In the genomic region with DNA sequence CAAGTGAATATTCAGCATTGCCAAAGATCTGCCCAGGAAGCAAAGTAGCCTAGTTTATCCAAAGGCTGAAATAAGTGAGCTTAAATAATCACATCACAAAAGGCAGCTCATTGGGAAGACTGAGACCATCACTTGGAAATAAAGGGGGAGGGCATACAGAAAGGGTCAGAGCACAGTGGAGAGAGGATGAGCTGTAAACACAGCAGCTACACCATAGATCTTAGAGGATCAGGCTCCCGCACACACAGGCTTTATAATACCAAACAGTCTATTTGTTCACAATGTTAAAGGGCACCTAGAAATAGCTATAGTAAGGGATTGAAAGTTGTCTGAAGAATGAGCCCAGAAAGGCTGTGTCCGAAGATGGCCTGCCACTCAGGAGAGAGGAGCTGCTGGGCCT, we compare ENCODE assay signal across 8 mouse cellular contexts. TPM values are rescaled to one million over a fixed set of nuclear protein-coding genes. Genes with fewer than 3 reads are reported as not detected.
DNase-seq lines count a peak whose midpoint lies in the region; ATAC-seq and TF ChIP-seq lines count a peak whose summit lies in the region.

No protein-coding gene starts in this region.

- no peaks in the 10 kb centered on the region for H3K36me3 ChIP-seq in heart, postnatal 0 days (replicated peaks; ENCODE audit: control insufficient read depth, insufficient read depth, low read length)
- H3K36me3 ChIP-seq in hindbrain, embryonic 11.5 days (ENCODE audit: control insufficient read depth, insufficient read depth, low read length), result no peaks in the 10 kb centered on the region
- no peaks in the 10 kb centered on the region for H3K36me3 ChIP-seq in midbrain, embryonic 11.5 days (ENCODE audit: control insufficient read depth, insufficient read depth, low read length)

- peaks cover 3% of the 10 kb centered on the region; the same call in 1 of the 2 replicates for H3K4me1 ChIP-seq in heart, postnatal 0 days (ENCODE audit: control insufficient read depth, insufficient read depth)
- H3K4me1 ChIP-seq in hindbrain, embryonic 11.5 days (replicated peaks; ENCODE audit: control insufficient read depth, insufficient read depth, low read length), result 0 out of 2 replicates have a peak, but pooled peaks cover 3% of the 10 kb centered on the region
- peaks cover 7% of the 10 kb centered on the region for H3K4me1 ChIP-seq in midbrain, embryonic 11.5 days (ENCODE audit: control insufficient read depth, insufficient read depth, low read length)

- H3K9ac ChIP-seq in heart, postnatal 0 days (replicated peaks; ENCODE audit: low read depth, low read length), result peak overlapping the region; percentile 72
- peak overlapping the region; percentile 75 for H3K9ac ChIP-seq in hindbrain, embryonic 11.5 days (ENCODE audit: low read depth, low read length)
- H3K9ac ChIP-seq in midbrain, embryonic 11.5 days (ENCODE audit: low read length), result peak overlapping the region; percentile 80

- H3K27ac ChIP-seq in heart, postnatal 0 days (ENCODE audit: low read depth), result peak overlapping the region; percentile 67
- H3K27ac ChIP-seq in hindbrain, embryonic 11.5 days (ENCODE audit: low read depth, low read length), result no peak overlapping the region
- H3K27ac ChIP-seq in midbrain, embryonic 11.5 days (ENCODE audit: low read depth, low read length), result no peak overlapping the region; the same call in 1 of the 2 replicates

- peak overlapping the region; percentile 49 for H3K4me3 ChIP-seq in heart, postnatal 0 days (ENCODE audit: low read depth, low read length)
- H3K4me3 ChIP-seq in hindbrain, embryonic 11.5 days (ENCODE audit: low read depth, low read length), result peak overlapping the region; percentile 34
- peak overlapping the region; percentile 32 for H3K4me3 ChIP-seq in midbrain, embryonic 11.5 days (ENCODE audit: low read depth, low read length)

- H3K9me3 ChIP-seq in heart, postnatal 0 days (replicated peaks; ENCODE audit: control insufficient read depth, low read length), result no peaks in the 10 kb centered on the region
- H3K9me3 ChIP-seq in hindbrain, embryonic 11.5 days (ENCODE audit: control insufficient read depth, low read length), result no peaks in the 10 kb centered on the region
- no peaks in the 10 kb centered on the region for H3K9me3 ChIP-seq in midbrain, embryonic 11.5 days (ENCODE audit: control insufficient read depth, low read length)

- peak overlapping the region; percentile 70 for H3K4me2 ChIP-seq in heart, postnatal 0 days (ENCODE audit: low read depth, low read length)
- H3K4me2 ChIP-seq in hindbrain, embryonic 11.5 days (replicated peaks; ENCODE audit: low read depth, low read length), result peak overlapping the region; percentile 76
- peak overlapping the region; percentile 65 for H3K4me2 ChIP-seq in midbrain, embryonic 11.5 days

- 28% methylated on average over 2 of the region's 2 CpGs for WGBS in heart, postnatal 0 days
- WGBS in hindbrain, embryonic 11.5 days, result 20% methylated on average over 2 of the region's 2 CpGs
- WGBS in midbrain, embryonic 11.5 days, result 4% methylated on average over 2 of the region's 2 CpGs

- no peaks in the 10 kb centered on the region for H3K27me3 ChIP-seq in heart, postnatal 0 days (ENCODE audit: control insufficient read depth, insufficient read depth, low read length)
- H3K27me3 ChIP-seq in hindbrain, embryonic 11.5 days (ENCODE audit: control insufficient read depth, insufficient read depth, low read length), result no peaks in the 10 kb centered on the region
- no peaks in the 10 kb centered on the region for H3K27me3 ChIP-seq in midbrain, embryonic 11.5 days (ENCODE audit: control insufficient read depth, insufficient read depth, low read length)

- no peak for TF ChIP-seq EP300 in heart, postnatal 0 days (IDR thresholded peaks at IDR 0.05; ENCODE audit: low read depth)

- TF ChIP-seq CTCF in heart, postnatal 0 days (IDR thresholded peaks at IDR 0.05; ENCODE audit: low read depth), result no peak

- no peak for DNase-seq in heart, postnatal 0 days (ENCODE audit: low spot score)
- no peak for DNase-seq in heart, adult 11 months
- DNase-seq in ZHBTc4 (ENCODE audit: low read depth, low spot score), result peak; percentile 36
- no peak for DNase-seq in hindbrain, embryonic 11.5 days (ENCODE audit: low spot score)
- no peak for DNase-seq in midbrain, embryonic 11.5 days (ENCODE audit: low spot score, missing footprints)
- no peak for DNase-seq in right cerebral cortex, postnatal 36 days (ENCODE audit: low spot score in 2 of 2)
- DNase-seq in gastrocnemius, adult 18-20 months (ENCODE audit: low spot score), result no peak
- DNase-seq in frontal cortex, postnatal 36 days (ENCODE audit: low spot score in 2 of 2), result no peak

- ATAC-seq in heart, postnatal 0 days (ENCODE audit: insufficient read depth, low read depth), result peak; percentile 34; the same call in 1 of the 2 replicates
- ATAC-seq in hindbrain, embryonic 11.5 days (ENCODE audit: low FRiP score), result no peak
- no peak for ATAC-seq in midbrain, embryonic 11.5 days (ENCODE audit: low FRiP score)

RNA-seq across cellular contexts. Expression of a gene that starts 21.8 kb away (rescaled TPM):
- not detected in 2 replicates for total RNA-seq in heart, postnatal 0 days (2014; rRNA removed; ENCODE audit: low replicate concordance)
- polyA plus RNA-seq in heart, postnatal 0 days (2015; fragmentation: Nextera tagmentation; extraction: Ambion mirVana), result 0.03 TPM in 1 of 2 replicates, not detected in the other
- 0.14 and 0.39 TPM in 2 replicates for polyA plus RNA-seq in hindbrain, embryonic 11.5 days (2014; fragmentation: Nextera tagmentation; extraction: Ambion mirVana)
- 0.15 and 0.31 TPM in 2 replicates for polyA plus RNA-seq in midbrain, embryonic 11.5 days (2014; fragmentation: Nextera tagmentation; extraction: Ambion mirVana)
- total RNA-seq in gastrocnemius, adult 18-20 months (2021), result not detected

RNA-seq across cellular contexts. Expression of a gene that starts 23.7 kb away (rescaled TPM):
- total RNA-seq in heart, postnatal 0 days (2014; rRNA removed; ENCODE audit: low replicate concordance), result 0.19 and 0.73 TPM in 2 replicates
- 0.25 and 0.48 TPM in 2 replicates for polyA plus RNA-seq in heart, postnatal 0 days (2015; fragmentation: Nextera tagmentation; extraction: Ambion mirVana)
- 1.1 and 1.5 TPM in 2 replicates for polyA plus RNA-seq in hindbrain, embryonic 11.5 days (2014; fragmentation: Nextera tagmentation; extraction: Ambion mirVana)
- polyA plus RNA-seq in midbrain, embryonic 11.5 days (2014; fragmentation: Nextera tagmentation; extraction: Ambion mirVana), result 0.61 and 2.0 TPM in 2 replicates
- total RNA-seq in gastrocnemius, adult 18-20 months (2021), result 1 to 10 TPM in 1 of 2 experiments, under 1 TPM in 1; 0.69 to 1.1 TPM

RNA-seq across cellular contexts. Expression of a gene that starts 46.8 kb away (rescaled TPM):
- 12.4 and 17.3 TPM in 2 replicates for total RNA-seq in heart, postnatal 0 days (2014; rRNA removed; ENCODE audit: low replicate concordance)
- polyA plus RNA-seq in heart, postnatal 0 days (2015; fragmentation: Nextera tagmentation; extraction: Ambion mirVana), result 6.0 and 7.0 TPM in 2 replicates
- 63.2 and 77.0 TPM in 2 replicates for polyA plus RNA-seq in hindbrain, embryonic 11.5 days (2014; fragmentation: Nextera tagmentation; extraction: Ambion mirVana)
- 68.3 and 72.9 TPM in 2 replicates for polyA plus RNA-seq in midbrain, embryonic 11.5 days (2014; fragmentation: Nextera tagmentation; extraction: Ambion mirVana)
- total RNA-seq in gastrocnemius, adult 18-20 months (2021), result 10 to 100 TPM in 1 of 2 experiments, 1 to 10 TPM in 1; 9.8 to 10.8 TPM
